Mouse (Mus musculus) midbrain, embryonic 10.5 days (tissue): Measurements from ENCODE around the gene Stx8. TPM values are rescaled to one million over a fixed set of nuclear protein-coding genes. Genes with fewer than 3 reads are reported as not detected.
A peak's percentile ranks its signal among the peaks of the same experiment; 100 is the strongest.

Source experiments
- DNase-seq: peaks from one replicate; pipeline ENCODE4 v3.0.0-alpha.2; 2017; ENCODE audit warnings: low spot score
- H3K27ac ChIP-seq: fragments of 300-500 bp; sonication (generic); replicated peaks from 2 replicates; pipeline ENCODE4 v1.5.1; 2016; ENCODE audit warnings: mild to moderate bottlenecking
- H3K27me3 ChIP-seq: fragments of 300-500 bp; sonication (generic); 2 replicates; pipeline ENCODE4 v1.6.1; 2016; ENCODE audit warnings: low read depth, mild to moderate bottlenecking; ENCODE audit not compliant: poor library complexity, severe bottlenecking
- H3K36me3 ChIP-seq: fragments of 300-500 bp; sonication (generic); 2 replicates; pipeline ENCODE4 v1.6.1; 2016; ENCODE audit warnings: mild to moderate bottlenecking, moderate library complexity
- H3K4me1 ChIP-seq: fragments of 300-500 bp; sonication (generic); 2 replicates; pipeline ENCODE4 v1.6.1; 2016
- H3K4me3 ChIP-seq: fragments of 300-500 bp; sonication (generic); 2 replicates; pipeline ENCODE4 v1.5.1; 2016; ENCODE audit warnings: mild to moderate bottlenecking, moderate library complexity
- H3K9me3 ChIP-seq: fragments of 300-500 bp; sonication (generic); replicated peaks from 2 replicates; pipeline ENCODE4 v1.6.1; 2016; ENCODE audit warnings: mild to moderate bottlenecking
- WGBS: fragments of 180-500 bp; shearing (Covaris S2); methylation state at CpG from one replicate; pipeline ENCODE4 v1.1.7; 2016; 5-methylcytosine and 5-hydroxymethylcytosine counted together
- polyA plus RNA-seq: library from polyadenylated mRNA; unstranded; fragments of >200 nt; fragmentation: Nextera tagmentation; extraction: Ambion mirVana; gene quantifications from 2 replicates; pipeline ENCODE4 v1.2.1, GENCODE M21; 2016

The Stx8 gene
- polyA plus RNA-seq, 1 experiment from 2014 or later, result 47.0 TPM

DNA sequence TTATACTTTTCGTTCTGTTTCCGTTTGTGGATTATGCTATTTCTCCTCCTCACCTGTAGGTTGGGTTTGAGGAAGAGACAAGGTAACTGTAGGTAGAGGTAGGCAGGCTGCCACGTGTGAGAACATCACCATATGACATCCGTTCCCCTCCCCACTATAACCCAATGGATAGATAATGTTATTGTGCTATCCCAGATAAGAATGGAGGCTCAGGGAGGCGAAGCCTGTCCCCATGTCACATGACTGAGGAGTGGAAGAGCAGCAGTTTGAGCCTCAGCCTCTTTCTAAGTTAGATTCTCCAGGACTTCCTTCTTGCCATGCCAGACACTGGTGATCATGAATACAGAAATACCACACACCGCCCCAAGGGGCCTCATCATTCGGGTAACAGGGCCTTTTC, 211.4 kb downstream of the Stx8 start:
- DNase-seq, result no peak
- Histone ChIP-seq H3K4me3 (no peak overlapping the region), H3K9me3 (no peaks in the 10 kb centered on the region), H3K27ac (peak overlapping the region; percentile 53), H3K36me3 (no peaks in the 10 kb centered on the region), H3K4me1 (peaks cover 28% of the 10 kb centered on the region), H3K27me3 (no peaks in the 10 kb centered on the region)
- 84% methylated on average over 7 of the region's 7 CpGs for WGBS

DNA sequence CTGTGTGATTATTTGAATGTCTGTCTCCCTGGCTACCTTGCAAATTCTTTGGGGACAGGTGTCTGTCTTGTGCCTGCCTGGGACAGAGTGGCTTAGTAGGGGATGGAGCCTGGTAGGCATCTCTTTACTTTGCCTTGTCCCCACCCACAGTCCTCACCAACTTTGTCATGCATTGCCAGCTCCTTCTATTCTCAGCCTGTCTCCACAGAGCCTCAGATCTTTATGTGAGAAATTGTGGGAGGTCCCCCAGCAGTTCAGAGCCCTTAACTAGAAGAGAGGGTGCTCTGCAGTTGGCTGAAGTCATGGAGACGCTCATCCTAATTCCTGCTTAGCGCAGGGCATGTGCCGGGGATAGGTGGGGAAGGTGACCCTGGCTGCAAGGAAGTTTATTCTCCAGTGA, 219.7 kb downstream of the Stx8 start:
- no peaks in the 10 kb centered on the region for H3K9me3 ChIP-seq
- H3K4me1 ChIP-seq, result peaks cover 25% of the 10 kb centered on the region
- 90% methylated on average over 3 of the region's 3 CpGs for WGBS
- H3K36me3 ChIP-seq, result no peaks in the 10 kb centered on the region
- DNase-seq, result no peak
- no peak overlapping the region for H3K27ac ChIP-seq
- 0 out of 2 replicates have a peak, but pooled peaks cover under 1% of the 10 kb centered on the region for H3K27me3 ChIP-seq
- H3K4me3 ChIP-seq, result no peak overlapping the region

GRCm38 (mm10) chr11:68187242-68187641, 221.2 kb downstream of the Stx8 start:
- Histone ChIP-seq H3K27ac (peak overlapping the region; percentile 18), H3K9me3 (no peaks in the 10 kb centered on the region), H3K36me3 (no peaks in the 10 kb centered on the region), H3K4me3 (no peak overlapping the region), H3K4me1 (peaks cover 25% of the 10 kb centered on the region), H3K27me3 (0 out of 2 replicates have a peak, but pooled peaks cover 8% of the 10 kb centered on the region)
- no peak for DNase-seq
- 82% methylated on average over 8 of the region's 8 CpGs for WGBS

DNA sequence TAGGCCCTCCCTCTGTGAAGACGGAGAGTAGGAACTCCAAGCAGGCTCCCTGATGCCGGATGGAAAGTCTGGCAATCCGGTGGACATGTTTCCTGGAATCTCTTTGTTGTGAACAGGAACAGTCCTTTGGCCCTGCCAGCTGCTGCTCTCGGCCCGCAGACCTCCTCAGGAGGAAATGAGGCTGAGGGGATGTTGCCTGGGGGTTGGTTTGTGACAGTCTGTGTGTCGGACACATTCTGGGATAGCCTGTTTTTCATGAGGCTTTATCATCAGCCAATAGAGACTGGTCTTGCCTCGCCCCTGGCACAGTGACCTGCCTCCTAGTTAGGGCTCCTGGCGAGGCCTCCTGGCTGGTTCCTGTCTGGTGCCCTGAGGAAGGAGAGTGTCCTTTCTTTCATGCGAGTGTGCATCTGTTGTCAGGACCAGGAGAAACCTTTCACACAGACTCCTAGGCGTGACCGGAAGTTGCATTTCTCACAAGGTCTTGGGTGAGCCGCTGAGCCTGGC, 222.8 kb downstream of the Stx8 start:
- Histone ChIP-seq H3K27ac (peak overlapping the region; percentile 63), H3K4me1 (peaks cover 25% of the 10 kb centered on the region), H3K27me3 (peaks cover 13% of the 10 kb centered on the region; the same call in 1 of the 2 replicates), H3K9me3 (no peaks in the 10 kb centered on the region), H3K36me3 (no peaks in the 10 kb centered on the region), H3K4me3 (no peak overlapping the region)
- WGBS, result 84% methylated on average over 12 of the region's 12 CpGs
- no peak for DNase-seq

GRCm38 (mm10) chr11:68190849-68191248, 224.9 kb downstream of the Stx8 start:
- DNase-seq, result no peak

GRCm38 (mm10) chr11:68195168-68195567, 229.2 kb downstream of the Stx8 start:
- 83% methylated on average over 6 of the region's 6 CpGs for WGBS
- H3K27me3 ChIP-seq, result peaks cover 14% of the 10 kb centered on the region
- H3K9me3 ChIP-seq, result no peaks in the 10 kb centered on the region
- DNase-seq, result no peak
- H3K4me1 ChIP-seq, result peaks cover 47% of the 10 kb centered on the region
- H3K27ac ChIP-seq, result peak overlapping the region; percentile 61; the same call in 1 of the 2 replicates
- no peaks in the 10 kb centered on the region for H3K36me3 ChIP-seq
- H3K4me3 ChIP-seq, result no peak overlapping the region

More at GRCm38 (mm10) chr11:68190849-68191248, 224.9 kb downstream of the Stx8 start:
- Histone ChIP-seq H3K27ac (0 out of 2 replicates have a peak overlapping the region, but pooled peaks have one; percentile 33), H3K36me3 (no peaks in the 10 kb centered on the region), H3K27me3 (peaks cover 14% of the 10 kb centered on the region; the same call in 1 of the 2 replicates), H3K4me3 (no peak overlapping the region), H3K4me1 (peaks cover 37% of the 10 kb centered on the region), H3K9me3 (no peaks in the 10 kb centered on the region)
- WGBS, result 90% methylated on average over 5 of the region's 5 CpGs

- WGBS, result 52% methylated on average over 10 of the region's 10 CpGs
- Histone ChIP-seq H3K27ac (peak overlapping the region; percentile 61), H3K27me3 (peaks cover 13% of the 10 kb centered on the region), H3K36me3 (no peaks in the 10 kb centered on the region), H3K9me3 (no peaks in the 10 kb centered on the region), H3K4me3 (no peak overlapping the region), H3K4me1 (peaks cover 47% of the 10 kb centered on the region)
- no peak for DNase-seq
Measured at GRCm38 (mm10) chr11:68195693-68196176, 229.7 kb downstream of the Stx8 start.

DNA sequence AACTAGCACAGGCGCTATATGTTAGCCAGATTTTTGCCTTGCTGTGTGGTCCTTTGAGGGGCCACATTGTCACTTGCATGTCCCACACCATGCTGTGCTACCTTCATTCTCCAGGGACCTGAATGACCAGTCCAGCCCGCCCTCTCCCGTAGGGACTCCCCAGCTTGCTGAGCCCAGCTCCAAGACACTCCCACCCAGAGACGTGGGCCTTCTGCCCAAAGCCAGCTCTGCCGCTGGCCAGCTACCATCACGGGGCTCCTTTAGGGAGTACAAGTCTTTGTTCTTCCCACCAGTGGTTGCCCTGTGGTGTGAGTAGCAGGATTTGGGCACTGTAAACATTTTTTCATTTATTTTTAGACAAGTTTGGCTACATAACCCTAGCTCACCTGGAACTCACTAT, 230.6 kb downstream of the Stx8 start:
- no peaks in the 10 kb centered on the region for H3K9me3 ChIP-seq
- DNase-seq, result no peak
- H3K4me1 ChIP-seq, result peaks cover 50% of the 10 kb centered on the region
- no peak overlapping the region for H3K4me3 ChIP-seq
- peak overlapping the region; percentile 61; the same call in 1 of the 2 replicates for H3K27ac ChIP-seq
- WGBS, result 66% methylated on average over 6 of the region's 6 CpGs
- H3K27me3 ChIP-seq, result peaks cover 9% of the 10 kb centered on the region
- H3K36me3 ChIP-seq, result no peaks in the 10 kb centered on the region

- DNase-seq, result no peak
- no peak overlapping the region for H3K27ac ChIP-seq
- no peaks in the 10 kb centered on the region for H3K36me3 ChIP-seq
- H3K4me3 ChIP-seq, result no peak overlapping the region
- peaks cover 58% of the 10 kb centered on the region for H3K4me1 ChIP-seq
- 85% methylated on average over 11 of the region's 11 CpGs for WGBS
- H3K9me3 ChIP-seq, result no peaks in the 10 kb centered on the region
- H3K27me3 ChIP-seq, result peaks cover 14% of the 10 kb centered on the region
Measured at GRCm38 (mm10) chr11:68197471-68197870, 231.5 kb downstream of the Stx8 start.

GRCm38 (mm10) chr11:68198696-68199095, 232.7 kb downstream of the Stx8 start:
- Histone ChIP-seq H3K27me3 (peaks cover 9% of the 10 kb centered on the region), H3K27ac (no peak overlapping the region), H3K36me3 (no peaks in the 10 kb centered on the region), H3K4me3 (no peak overlapping the region), H3K9me3 (no peaks in the 10 kb centered on the region), H3K4me1 (peaks cover 69% of the 10 kb centered on the region)
- no peak for DNase-seq
- 71% methylated on average over 10 of the region's 10 CpGs for WGBS

DNA sequence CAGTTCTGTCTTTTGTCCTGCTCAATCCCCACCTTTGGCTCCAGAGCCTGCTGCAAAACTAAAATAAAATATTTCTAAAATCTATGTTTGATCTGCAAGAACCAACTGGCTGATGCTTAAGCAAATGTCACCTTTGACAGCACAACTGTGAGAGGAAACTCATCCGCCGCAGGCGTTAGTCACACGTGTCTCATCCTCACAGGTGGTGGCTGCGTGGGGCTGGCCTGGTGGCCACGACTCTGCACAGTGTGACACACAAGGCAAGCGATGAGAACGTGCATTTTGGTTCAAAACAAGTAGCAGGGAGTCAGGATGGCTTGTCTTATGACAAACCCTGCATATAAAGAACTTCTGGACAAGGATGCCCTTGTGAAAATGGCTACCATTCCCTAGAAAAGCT, 233.1 kb downstream of the Stx8 start:
- H3K9me3 ChIP-seq, result no peaks in the 10 kb centered on the region
- no peak overlapping the region for H3K27ac ChIP-seq
- H3K4me3 ChIP-seq, result no peak overlapping the region
- peaks cover 70% of the 10 kb centered on the region for H3K4me1 ChIP-seq
- H3K27me3 ChIP-seq, result peaks cover 8% of the 10 kb centered on the region
- no peaks in the 10 kb centered on the region for H3K36me3 ChIP-seq
- 77% methylated on average over 8 of the region's 8 CpGs for WGBS
- no peak for DNase-seq

GRCm38 (mm10) chr11:68199801-68200423, 233.9 kb downstream of the Stx8 start:
- Histone ChIP-seq H3K36me3 (peaks cover 5% of the 10 kb centered on the region; the same call in 1 of the 2 replicates), H3K9me3 (no peaks in the 10 kb centered on the region), H3K27me3 (peaks cover 12% of the 10 kb centered on the region), H3K4me1 (peaks cover 69% of the 10 kb centered on the region), H3K27ac (no peak overlapping the region; the same call in 1 of the 2 replicates), H3K4me3 (no peak overlapping the region)
- WGBS, result 47% methylated on average over 10 of the region's 10 CpGs
- DNase-seq, result no peak

GRCm38 (mm10) chr11:68200500-68200899, 234.5 kb downstream of the Stx8 start:
- Histone ChIP-seq H3K36me3 (peaks cover 11% of the 10 kb centered on the region; the same call in 1 of the 2 replicates), H3K4me3 (no peak overlapping the region), H3K27ac (no peak overlapping the region), H3K4me1 (peaks cover 69% of the 10 kb centered on the region), H3K9me3 (no peaks in the 10 kb centered on the region), H3K27me3 (peaks cover 13% of the 10 kb centered on the region)
- 90% methylated on average over 4 of the region's 4 CpGs for WGBS
- no peak for DNase-seq
